Mouse (Mus musculus): ENCODE measurements at regions not wholly inside any gene's neighbourhood (a gene's known extent, or its start where the extent isn't known, plus 50 kb on each side); places are given as distances from the start of the nearest gene placed in this dataset.

GRCm38 (mm10) chr17:63798381-63798780 is 64.5 kb upstream of the Fer start:
- DNase-seq (ENCODE audit: inconsistent age in 2 of 2, low spot score in 1 of 2), result no peak

GRCm38 (mm10) chr17:63798961-63799531 is 63.8 kb upstream of the Fer start:
- peak; percentile 50 to 76 for DNase-seq (ENCODE audit: inconsistent age in 2 of 2, low spot score in 1 of 2)

- peak in 1 of 2 experiments; percentile 26 for DNase-seq (ENCODE audit: inconsistent age in 2 of 2, low spot score in 1 of 2)
Observed at GRCm38 (mm10) chr17:63801411-63801810, 61.5 kb upstream of the Fer start.

GRCm38 (mm10) chr17:63802846-63803245 is 60.0 kb upstream of the Fer start:
- no peak for DNase-seq (ENCODE audit: inconsistent age in 2 of 2, low spot score in 1 of 2)

GRCm38 (mm10) chr17:63803599-63803998 is 59.3 kb upstream of the Fer start:
- peak; percentile 68 to 91 for DNase-seq (ENCODE audit: inconsistent age in 2 of 2, low spot score in 1 of 2)

GRCm38 (mm10) chr17:63804416-63804815 is 58.4 kb upstream of the Fer start:
- DNase-seq (ENCODE audit: inconsistent age in 2 of 2, low spot score in 1 of 2), result no peak

- DNase-seq (ENCODE audit: inconsistent age in 2 of 2, low spot score in 1 of 2), result no peak
Observed at GRCm38 (mm10) chr17:63806360-63806759, 56.5 kb upstream of the Fer start.

GRCm38 (mm10) chr17:63807590-63808228 is 55.2 kb upstream of the Fer start:
- no peak for DNase-seq (ENCODE audit: inconsistent age in 2 of 2, low spot score in 1 of 2)

GRCm38 (mm10) chr17:63808756-63809155 is 54.1 kb upstream of the Fer start:
- DNase-seq (ENCODE audit: inconsistent age in 2 of 2, low spot score in 1 of 2), result no peak

GRCm38 (mm10) chr17:63811246-63811785 is 51.5 kb upstream of the Fer start:
- DNase-seq (ENCODE audit: inconsistent age in 2 of 2, low spot score in 1 of 2), result peak; percentile 76 to 92

GRCm38 (mm10) chr17:63812586-63812985 is 50.3 kb upstream of the Fer start:
- DNase-seq (ENCODE audit: inconsistent age in 2 of 2, low spot score in 1 of 2), result peak in 1 of 2 experiments; percentile 40
